Mouse (Mus musculus) bone marrow, adult 2 months (tissue): ENCODE results near the gene Krtap27-1.

Experiments
- CTCF ChIP-seq: fragments of 200-500 bp; IDR thresholded peaks from 2 replicates; pipeline ENCODE4 v1.5.1; 2011; ENCODE audit warnings: low read length, control low read depth; ENCODE audit not compliant: control insufficient read depth, insufficient read depth
- POLR2A ChIP-seq: fragments of 200-500 bp; IDR thresholded peaks from 2 replicates; pipeline ENCODE4 v1.6.1; 2011; ENCODE audit warnings: low read depth, mild to moderate bottlenecking, control low read depth, low read length, borderline replicate concordance; ENCODE audit not compliant: control insufficient read depth

DNA sequence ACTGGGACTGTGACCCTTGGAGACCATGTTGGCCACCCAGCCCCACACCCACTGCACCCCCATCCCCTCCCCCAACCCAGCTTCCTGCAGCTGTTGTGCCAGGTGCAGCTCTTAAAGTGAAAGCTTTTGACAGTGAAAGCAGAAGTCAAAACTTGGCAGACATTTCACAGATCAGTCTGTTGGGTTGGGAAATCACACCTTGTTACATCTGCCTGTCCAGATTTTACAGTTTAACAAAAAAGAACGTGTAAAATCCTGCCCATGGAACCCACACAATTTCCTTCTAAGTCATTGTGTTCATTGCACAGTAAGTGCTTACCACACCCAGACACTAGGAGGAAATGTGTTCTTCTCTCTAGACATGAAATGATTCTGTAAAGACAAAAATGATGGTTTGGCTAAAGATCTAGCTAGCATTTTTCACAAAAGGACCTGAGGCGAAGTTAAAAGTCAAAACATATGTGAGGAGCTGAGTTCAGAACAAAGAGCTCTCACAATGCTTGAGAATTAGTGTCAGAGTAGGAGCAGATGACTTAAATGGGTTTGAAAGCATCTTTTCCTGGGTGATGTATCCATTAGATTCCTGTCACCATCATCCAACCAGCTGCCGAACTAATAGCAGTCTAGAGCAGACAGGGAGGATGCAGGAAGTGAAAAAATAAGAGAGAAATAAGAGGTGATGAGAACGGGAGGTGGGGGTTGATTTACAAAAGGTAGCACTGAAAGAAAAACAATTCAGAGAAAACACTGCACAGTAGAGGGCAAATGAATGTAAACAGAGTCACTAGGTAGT, 29.8 kb upstream of the Krtap27-1 start:
- TF ChIP-seq CTCF (no peak), POLR2A (no peak)
